Mouse (Mus musculus) heart, postnatal 10 days (tissue): ENCODE results near the gene Ttc16. TPM values are rescaled to one million over a fixed set of nuclear protein-coding genes. Genes with fewer than 3 reads are reported as not detected.

Source experiments
- microRNA-seq, 2 experiments: library from miRNA; unstranded; fragments of <30 nt; microRNA quantifications; one replicate each; pipeline ENCODE4 v1.2.0; 2022
- total RNA-seq, 2 experiments: library from RNA; stranded (reverse); gene quantifications; 2 replicates each; pipeline ENCODE4 v1.2.3; 2021

Gene Ttc16
- total RNA-seq, 2 experiments from 2014 or later, result not detected

Small RNAs within 50 kb of the gene (microRNA-seq; reads per million reads assigned to microRNA genes)
- gene Mir2861, result 0 reads per million in 2 experiments
- 0 to 0.24 reads per million in 2 experiments for gene Mir3960

Other genes with a start within 250 kb of the Ttc16 start
- gene Fam102a, start 240.3 kb downstream of the Ttc16 start, total RNA-seq, result 10 to 100 TPM in 1 of 2 experiments, 1 to 10 TPM in 1; 9.7 to 13.0 TPM
- 10 to 100 TPM; 31.2 to 32.6 TPM for gene Dpm2, start 204.8 kb downstream of the Ttc16 start, total RNA-seq
- not detected for gene Pip5kl1, start 200.8 kb downstream of the Ttc16 start, total RNA-seq
- gene 9430097D07Rik, start 199.9 kb downstream of the Ttc16 start, total RNA-seq, result not detected
- 10 to 100 TPM; 29.3 to 31.8 TPM for gene St6galnac4, start 188.5 kb downstream of the Ttc16 start, total RNA-seq
- 100 to 1,000 TPM in 1 of 2 experiments, 10 to 100 TPM in 1; 87.9 to 103 TPM for gene St6galnac6, start 175.9 kb downstream of the Ttc16 start, total RNA-seq
- gene Ak1, start 153.9 kb downstream of the Ttc16 start, total RNA-seq, result 100 to 1,000 TPM; 522 to 538 TPM
- gene Eng, start 129.0 kb downstream of the Ttc16 start, total RNA-seq, result 100 to 1,000 TPM; 152 to 166 TPM
- gene Fpgs, start 71.5 kb downstream of the Ttc16 start, total RNA-seq, result 10 to 100 TPM in 1 of 2 experiments, 1 to 10 TPM in 1; 9.9 to 11.7 TPM
- 10 to 100 TPM; 35.4 to 37.6 TPM for gene Cdk9, start 62.6 kb downstream of the Ttc16 start, total RNA-seq
- gene Sh2d3c, start 54.6 kb downstream of the Ttc16 start, total RNA-seq, result 10 to 100 TPM; 45.3 to 47.1 TPM
- not detected for gene 6330409D20Rik, start 34.6 kb downstream of the Ttc16 start, total RNA-seq
- gene Tor2a, start 18.4 kb downstream of the Ttc16 start, total RNA-seq, result 10 to 100 TPM; 14.4 to 16.4 TPM
- gene Ptrh1, start 153 bp upstream of the Ttc16 start, total RNA-seq, result 1 to 10 TPM; 1.7 to 3.3 TPM
- under 1 TPM in 1 of 2 experiments, not detected in 1; 0.14 TPM for gene Cfap157, start 8.8 kb upstream of the Ttc16 start, total RNA-seq
- 10 to 100 TPM; 25.4 to 25.7 TPM for gene Stxbp1, start 71.6 kb upstream of the Ttc16 start, total RNA-seq
- 10 to 100 TPM; 40.4 to 46.2 TPM for gene Fam129b, start 100.5 kb upstream of the Ttc16 start, total RNA-seq
- gene Rpl12, start 185.9 kb upstream of the Ttc16 start, total RNA-seq, result 100 to 1,000 TPM in 1 of 2 experiments, 10 to 100 TPM in 1; 94.4 to 121 TPM
- 10 to 100 TPM; 10.7 to 16.2 TPM for gene Lrsam1, start 186.0 kb upstream of the Ttc16 start, total RNA-seq
- gene Slc2a8, start 206.4 kb upstream of the Ttc16 start, total RNA-seq, result 10 to 100 TPM; 17.3 to 17.9 TPM